Comparison of ENCODE assay signal across 21 mouse cellular contexts in genomic region chr11:62598571-62598970, GRCm38 (mm10). TPM values are rescaled to one million over a fixed set of nuclear protein-coding genes. Genes with fewer than 3 reads are reported as not detected.
DNase-seq lines count a peak whose midpoint lies in the region; ATAC-seq and TF ChIP-seq lines count a peak whose summit lies in the region.
"Had no signal": no experiment of that assay in that cellular context is flagged by ENCODE, and none has a peak within 500 bp of the region (broad histone marks: within the 10 kb centered on the region; RNA-seq: fewer than 3 reads in every experiment).

No protein-coding gene starts in this region.

- H3K27ac ChIP-seq in forebrain, embryonic 12.5 days: 0 out of 2 replicates have a peak overlapping the region, but pooled peaks have one; percentile 25
- H3K27ac ChIP-seq in forebrain, postnatal 0 days (ENCODE audit: low read depth, low read length): no peak overlapping the region
- no peak overlapping the region for H3K27ac ChIP-seq in MEL (ENCODE audit: control insufficient read depth, low read depth, low read length)
- H3K27ac ChIP-seq: left cerebral cortex, adult 2 months; limb, embryonic 12.5 days; liver, embryonic 13.5 days had no signal

- no peak for TF ChIP-seq RAD21 in MEL (IDR thresholded peaks at IDR 0.05; ENCODE audit: low read depth, low read length)

- H3K9ac ChIP-seq in forebrain, embryonic 12.5 days: no peak overlapping the region
- no peak overlapping the region for H3K9ac ChIP-seq in forebrain, postnatal 0 days
- no peak overlapping the region for H3K9ac ChIP-seq in MEL (ENCODE audit: control insufficient read depth, low read depth, low read length, poor library complexity, severe bottlenecking)
- H3K9ac ChIP-seq: limb, embryonic 12.5 days; liver, embryonic 13.5 days had no signal

- H3K27me3 ChIP-seq in forebrain, embryonic 12.5 days: no peaks in the 10 kb centered on the region
- H3K27me3 ChIP-seq in forebrain, postnatal 0 days (ENCODE audit: insufficient read depth, low read length): no peaks in the 10 kb centered on the region
- no peaks in the 10 kb centered on the region for H3K27me3 ChIP-seq in MEL (ENCODE audit: control insufficient read depth in 1 of 2, insufficient read depth in 2 of 2, low read length in 2 of 2)
- H3K27me3 ChIP-seq: limb, embryonic 12.5 days; liver, embryonic 13.5 days had no signal

- no peak overlapping the region for H3K4me3 ChIP-seq in forebrain, embryonic 12.5 days (replicated peaks)
- H3K4me3 ChIP-seq in forebrain, postnatal 0 days (ENCODE audit: low read depth, low read length): no peak overlapping the region
- no peak overlapping the region for H3K4me3 ChIP-seq in MEL (ENCODE audit: control insufficient read depth in 1 of 2, insufficient read depth in 1 of 2, low read depth in 2 of 2, low read length in 2 of 2)
- H3K4me3 ChIP-seq: left cerebral cortex, adult 2 months; limb, embryonic 12.5 days; liver, embryonic 13.5 days had no signal

- WGBS in forebrain, embryonic 12.5 days: 88% methylated on average over 4 of the region's 4 CpGs
- WGBS in forebrain, postnatal 0 days: 86% methylated on average over 4 of the region's 4 CpGs

- ATAC-seq in forebrain, embryonic 12.5 days (ENCODE audit: low FRiP score): no peak
- ATAC-seq in forebrain, postnatal 0 days: no peak
- ATAC-seq: forebrain, embryonic 14.5 days; inflammation-experienced regulatory T-cells, adult 6 months had no signal

- TF ChIP-seq CTCF in forebrain, postnatal 0 days (IDR thresholded peaks at IDR 0.05; ENCODE audit: low read depth): no peak
- TF ChIP-seq CTCF in MEL (IDR thresholded peaks at IDR 0.05 in 2 of 3, conservative IDR thresholded peaks at IDR 0.05 in 1 of 3; ENCODE audit: control insufficient read depth in 1 of 3, insufficient read depth in 1 of 3, low read depth in 2 of 3, low read length in 3 of 3, poor library complexity in 1 of 3, severe bottlenecking in 1 of 3): no peak

- no peak for DNase-seq in forebrain, postnatal 0 days
- DNase-seq in lung, postnatal 14 days: peak; percentile 21
- DNase-seq in lung, postnatal 4 days: no peak
- DNase-seq in A20 (ENCODE audit: low read depth, low spot score) (peak; percentile 40), MEL (ENCODE audit: low read depth, low spot score) (peak; percentile 50)
- DNase-seq in layer of hippocampus, postnatal 14 days (ENCODE audit: low spot score in 2 of 2): no peak
- DNase-seq in c-Kit-positive CD71-positive TER-119-positive erythroid progenitor cells, embryonic 14.5 days (ENCODE audit: low spot score): no peak
- DNase-seq: cerebellum, adult 8-10 months; gastrocnemius, postnatal 25 days; heart, postnatal 10 days; kidney, adult 9 months; kidney, postnatal 36 days; liver, embryonic 13.5 days; lung, postnatal 10 days; right cerebral cortex, adult 18-20 months had no signal

- peaks cover 14% of the 10 kb centered on the region for H3K4me1 ChIP-seq in forebrain, embryonic 12.5 days
- peaks cover 5% of the 10 kb centered on the region for H3K4me1 ChIP-seq in forebrain, postnatal 0 days (ENCODE audit: insufficient read depth)
- peaks cover 0 to 9% of the 10 kb centered on the region in 2 experiments; a peak in 2 of 4 replicates for H3K4me1 ChIP-seq in MEL (ENCODE audit: control insufficient read depth in 1 of 2, insufficient read depth in 2 of 2, low read length in 2 of 2)

- H3K79me2 ChIP-seq in MEL (ENCODE audit: control insufficient read depth, insufficient read depth, low read length, poor library complexity): peaks cover 12% of the 10 kb centered on the region

- TF ChIP-seq EP300 in MEL (IDR thresholded peaks at IDR 0.05; ENCODE audit: low read depth in 1 of 2, low read length in 2 of 2): no peak

- H3K36me3 ChIP-seq in forebrain, embryonic 12.5 days (replicated peaks): no peaks in the 10 kb centered on the region
- H3K36me3 ChIP-seq in forebrain, postnatal 0 days (ENCODE audit: insufficient read depth): peaks cover 18% of the 10 kb centered on the region
- H3K36me3 ChIP-seq in MEL (ENCODE audit: control insufficient read depth in 1 of 2, insufficient read depth in 2 of 2, low read length in 2 of 2): peaks cover 2 to 10% of the 10 kb centered on the region in 2 experiments; a peak in 3 of 4 replicates
- H3K36me3 ChIP-seq: limb, embryonic 12.5 days had no signal

- no peaks in the 10 kb centered on the region for H3K9me3 ChIP-seq in forebrain, embryonic 12.5 days
- no peaks in the 10 kb centered on the region for H3K9me3 ChIP-seq in forebrain, postnatal 0 days (ENCODE audit: low read length)
- no peaks in the 10 kb centered on the region for H3K9me3 ChIP-seq in MEL (replicated peaks; ENCODE audit: insufficient read depth, low read length)
- H3K9me3 ChIP-seq: G1E; limb, embryonic 12.5 days; liver, embryonic 13.5 days had no signal

- TF ChIP-seq POLR2A in MEL (IDR thresholded peaks at IDR 0.05; ENCODE audit: control insufficient read depth in 1 of 2, insufficient read depth in 1 of 2, low read depth in 1 of 2, low read length in 2 of 2, poor library complexity in 1 of 2): no peak

- H3K4me2 ChIP-seq in forebrain, embryonic 12.5 days: no peak overlapping the region
- no peak overlapping the region for H3K4me2 ChIP-seq in forebrain, postnatal 0 days (ENCODE audit: low read depth)
- H3K4me2 ChIP-seq: limb, embryonic 12.5 days; liver, embryonic 13.5 days had no signal

TF ChIP-seq in MEL, 35 proteins besides CTCF, POLR2A, EP300 and RAD21:
- peak; percentile 90 for TF ChIP-seq RCOR1 (IDR thresholded peaks at IDR 0.05; ENCODE audit: low read depth, low read length)
- TF ChIP-seq ELF1 (IDR thresholded peaks at IDR 0.05; ENCODE audit: low read depth, low read length): 0 out of 2 replicates have a peak, but pooled peaks have one; percentile 28
- no peak for TF ChIP-seq MAZ (IDR thresholded peaks at IDR 0.05; ENCODE audit: low read depth, low read length)

RNA-seq across cellular contexts. Expression of gene Trpv2, which starts 24.3 kb away (rescaled TPM):
- polyA plus RNA-seq in forebrain, embryonic 12.5 days (2016; fragmentation: Nextera tagmentation; extraction: Ambion mirVana): 6.4 and 7.3 TPM in 2 replicates
- 38.1 and 46.6 TPM in 2 replicates for total RNA-seq in forebrain, postnatal 0 days (2014; rRNA removed)
- 21.6 and 26.2 TPM in 2 replicates for polyA plus RNA-seq in forebrain, postnatal 0 days (2015; fragmentation: Nextera tagmentation; extraction: Ambion mirVana)
- total RNA-seq in MEL (2012; rRNA removed): 30.4 and 32.0 TPM in 2 replicates
- polyA plus RNA-seq in MEL (2012; ENCODE audit: insufficient read depth in 1 of 2, insufficient read length in 2 of 2, low read depth in 1 of 2, low replicate concordance in 2 of 2, missing spikeins in 1 of 2): 10 to 100 TPM in 1 of 2 experiments, not detected in 1; 30.0 TPM
- 10 to 100 TPM; 18.4 to 21.5 TPM for total RNA-seq in layer of hippocampus, postnatal 14 days (2021)

RNA-seq across cellular contexts. Expression of gene Ubb, which starts 47.6 kb away (rescaled TPM):
- polyA plus RNA-seq in forebrain, embryonic 12.5 days (2016; fragmentation: Nextera tagmentation; extraction: Ambion mirVana): 3,704 and 3,828 TPM in 2 replicates
- total RNA-seq in forebrain, postnatal 0 days (2014; rRNA removed): 1,115 and 1,190 TPM in 2 replicates
- 4,663 and 5,112 TPM in 2 replicates for polyA plus RNA-seq in forebrain, postnatal 0 days (2015; fragmentation: Nextera tagmentation; extraction: Ambion mirVana)
- 1,877 and 1,965 TPM in 2 replicates for total RNA-seq in MEL (2012; rRNA removed)
- 1,000 to 10,000 TPM in 1 of 2 experiments, not detected in 1; 1,800 TPM for polyA plus RNA-seq in MEL (2012; ENCODE audit: insufficient read depth in 1 of 2, insufficient read length in 2 of 2, low read depth in 1 of 2, low replicate concordance in 2 of 2, missing spikeins in 1 of 2)
- total RNA-seq in layer of hippocampus, postnatal 14 days (2021): 1,000 to 10,000 TPM; 1,675 to 1,723 TPM

RNA-seq across cellular contexts. Expression of gene Lrrc75a, which starts 49.8 kb away (rescaled TPM):
- polyA plus RNA-seq in forebrain, embryonic 12.5 days (2016; fragmentation: Nextera tagmentation; extraction: Ambion mirVana): 12.6 and 15.1 TPM in 2 replicates
- total RNA-seq in forebrain, postnatal 0 days (2014; rRNA removed): 13.2 and 18.1 TPM in 2 replicates
- 6.5 and 7.1 TPM in 2 replicates for polyA plus RNA-seq in forebrain, postnatal 0 days (2015; fragmentation: Nextera tagmentation; extraction: Ambion mirVana)
- total RNA-seq in MEL (2012; rRNA removed): 6.0 and 7.0 TPM in 2 replicates
- 1 to 10 TPM in 1 of 2 experiments, not detected in 1; 8.9 TPM for polyA plus RNA-seq in MEL (2012; ENCODE audit: insufficient read depth in 1 of 2, insufficient read length in 2 of 2, low read depth in 1 of 2, low replicate concordance in 2 of 2, missing spikeins in 1 of 2)
- 10 to 100 TPM in 1 of 2 experiments, 1 to 10 TPM in 1; 9.5 to 11.3 TPM for total RNA-seq in layer of hippocampus, postnatal 14 days (2021)

RNA-seq across cellular contexts. Expression of gene Mmgt2, which starts 49.9 kb away (rescaled TPM):
- 36.8 and 38.1 TPM in 2 replicates for polyA plus RNA-seq in forebrain, embryonic 12.5 days (2016; fragmentation: Nextera tagmentation; extraction: Ambion mirVana)
- total RNA-seq in forebrain, postnatal 0 days (2014; rRNA removed): 22.6 and 37.0 TPM in 2 replicates
- polyA plus RNA-seq in forebrain, postnatal 0 days (2015; fragmentation: Nextera tagmentation; extraction: Ambion mirVana): 22.4 and 23.3 TPM in 2 replicates
- 21.8 and 24.1 TPM in 2 replicates for total RNA-seq in MEL (2012; rRNA removed)
- polyA plus RNA-seq in MEL (2012; ENCODE audit: insufficient read depth in 1 of 2, insufficient read length in 2 of 2, low read depth in 1 of 2, low replicate concordance in 2 of 2, missing spikeins in 1 of 2): 10 to 100 TPM in 1 of 2 experiments, not detected in 1; 51.9 TPM
- 10 to 100 TPM; 14.8 to 17.2 TPM for total RNA-seq in layer of hippocampus, postnatal 14 days (2021)

RNA-seq across cellular contexts. Expression of gene Cenpv, which starts 59.5 kb away (rescaled TPM):
- 85.7 and 90.0 TPM in 2 replicates for polyA plus RNA-seq in forebrain, embryonic 12.5 days (2016; fragmentation: Nextera tagmentation; extraction: Ambion mirVana)
- 79.0 and 112 TPM in 2 replicates for total RNA-seq in forebrain, postnatal 0 days (2014; rRNA removed)
- polyA plus RNA-seq in forebrain, postnatal 0 days (2015; fragmentation: Nextera tagmentation; extraction: Ambion mirVana): 50.8 and 68.0 TPM in 2 replicates
- 150 and 178 TPM in 2 replicates for total RNA-seq in MEL (2012; rRNA removed)
- polyA plus RNA-seq in MEL (2012; ENCODE audit: insufficient read depth in 1 of 2, insufficient read length in 2 of 2, low read depth in 1 of 2, low replicate concordance in 2 of 2, missing spikeins in 1 of 2): 1,000 to 10,000 TPM in 1 of 2 experiments, 100 to 1,000 TPM in 1; 149 to 2,878 TPM
- total RNA-seq in layer of hippocampus, postnatal 14 days (2021): 10 to 100 TPM; 37.4 to 38.5 TPM

Comparison
In these comparisons a context has a peak if more than half of its experiments do, and no peak if none do; other contexts are left out.
1. DNase-seq: peak in lung, postnatal 14 days (single experiment), A20 (single experiment) and MEL (single experiment); none in forebrain, postnatal 0 days (single experiment), lung, postnatal 4 days (0 of 2), layer of hippocampus, postnatal 14 days (0 of 2) and c-Kit-positive CD71-positive TER-119-positive erythroid progenitor cells, embryonic 14.5 days (single experiment).